Mouse (Mus musculus): Measurements from ENCODE around the gene Cyp4f14. TPM values are rescaled to one million over a fixed set of nuclear protein-coding genes. Genes with fewer than 3 reads are reported as not detected.

Gene Cyp4f14
- total RNA-seq (2017): not detected in 2 replicates

DNA sequence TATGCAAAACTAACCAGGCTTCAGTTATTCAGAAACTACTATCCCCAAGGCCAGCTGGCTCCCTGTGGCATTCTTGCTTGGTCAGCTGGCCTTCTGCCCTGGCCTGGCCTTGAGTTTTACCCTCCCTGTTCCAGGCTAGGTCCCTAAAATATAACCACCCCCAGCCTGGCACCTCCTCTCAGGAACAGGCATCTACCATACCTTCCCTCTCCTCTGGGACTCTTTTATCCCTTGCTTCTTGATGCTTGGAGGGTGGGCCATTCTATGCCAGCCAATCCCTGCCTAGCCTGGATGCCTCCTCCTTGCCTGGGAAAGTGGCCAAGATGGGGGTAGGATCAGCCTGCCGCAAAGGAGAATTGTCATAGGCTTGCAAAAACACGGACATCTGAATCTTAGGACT, at the start of gene Cyp4f14:
Gene Cyp4f14 (minus strand): TSS at position 212 of the 400 bp plus-strand sequence.
- no peak for ATAC-seq (replicated peaks in 1 of 2; ENCODE audit: insufficient read depth in 1 of 2, low FRiP score in 2 of 2, low TSS enrichment in 1 of 2, low read depth in 1 of 2, poor library complexity in 2 of 2, severe bottlenecking in 2 of 2)

DNA sequence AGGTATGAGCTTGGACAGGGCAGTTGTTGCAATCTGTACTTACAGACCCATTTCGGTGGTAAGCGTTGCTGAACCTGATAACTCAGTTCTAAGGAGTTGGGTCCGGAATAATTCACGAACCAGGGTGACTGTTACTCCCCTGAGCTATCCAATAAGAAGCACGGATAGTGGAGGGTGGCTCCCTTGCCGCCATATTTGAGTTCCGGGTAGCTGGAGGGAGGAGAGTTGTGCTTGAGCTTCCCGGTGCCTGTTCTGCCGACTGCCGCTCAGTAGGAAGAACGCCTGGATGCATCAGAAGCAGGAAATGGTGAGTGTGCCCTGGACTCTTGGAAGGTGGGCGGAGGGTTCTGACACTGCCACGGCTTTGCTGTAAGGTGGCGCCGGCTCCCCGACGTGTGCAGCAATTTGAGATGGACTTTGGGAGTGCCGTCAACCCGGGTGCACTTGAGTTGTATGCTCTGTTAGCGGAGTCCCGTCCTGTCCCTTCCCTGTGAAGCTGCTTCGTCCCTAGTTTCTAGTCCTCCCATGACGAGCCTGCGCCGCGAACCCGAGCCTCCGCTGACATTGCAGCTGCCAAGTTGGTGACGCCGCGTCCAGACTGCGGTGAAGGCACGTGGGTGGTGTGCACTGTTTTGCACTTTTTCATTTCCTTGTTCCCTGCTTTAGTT, 48.6 kb upstream of the Cyp4f14 start, which contains the start of gene Zfp472:
Gene Zfp472 (plus strand): TSS at position 192 of the 668 bp plus-strand sequence.
- peak; percentile 98 to 100 for ATAC-seq (replicated peaks in 1 of 2; ENCODE audit: insufficient read depth in 1 of 2, low FRiP score in 2 of 2, low TSS enrichment in 1 of 2, low read depth in 1 of 2, poor library complexity in 2 of 2, severe bottlenecking in 2 of 2)

DNA sequence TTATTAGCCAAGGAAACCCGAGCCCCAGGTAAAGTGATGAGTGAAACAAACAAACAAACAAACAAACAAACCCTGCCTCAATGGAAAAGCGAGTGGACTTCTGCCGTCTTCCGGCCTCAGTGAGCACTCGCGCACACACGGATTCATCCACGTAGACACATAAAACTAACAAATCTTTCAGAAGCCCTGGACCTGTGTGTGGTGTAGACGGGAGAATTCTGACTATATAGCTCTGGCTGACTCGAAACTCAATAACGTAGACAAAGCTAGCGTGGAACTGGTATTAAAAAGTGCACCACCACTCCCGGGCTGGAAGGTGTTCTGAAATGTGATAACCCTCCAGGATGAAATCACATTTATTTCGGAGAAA, 48.1 kb upstream of the Cyp4f14 start:
- ATAC-seq (replicated peaks in 1 of 2; ENCODE audit: insufficient read depth in 1 of 2, low FRiP score in 2 of 2, low TSS enrichment in 1 of 2, low read depth in 1 of 2, poor library complexity in 2 of 2, severe bottlenecking in 2 of 2): peak; percentile 20 to 28; a peak in 3 of 4 replicates

DNA sequence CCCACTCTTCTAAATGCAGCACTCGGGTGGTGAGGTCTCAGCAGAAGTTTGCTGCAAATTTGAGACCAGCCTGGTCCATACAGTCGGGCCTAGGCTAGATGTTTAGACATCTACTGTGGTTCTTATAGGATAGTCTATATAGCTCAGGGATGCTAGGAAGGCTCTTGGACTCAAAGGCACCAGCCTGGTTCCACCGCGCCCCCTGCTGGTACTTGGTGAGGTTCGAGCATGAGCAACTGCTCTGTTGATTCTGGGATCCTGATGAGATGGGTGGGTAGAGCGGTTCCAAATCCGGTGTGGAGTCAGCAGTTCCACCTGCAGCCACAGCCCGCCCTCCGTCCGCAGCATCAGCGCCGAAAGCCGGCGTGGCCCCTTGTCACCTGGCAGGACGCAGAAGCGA, 34.3 kb upstream of the Cyp4f14 start:
- peak; percentile 57 to 65 for ATAC-seq (replicated peaks in 1 of 2; ENCODE audit: insufficient read depth in 1 of 2, low FRiP score in 2 of 2, low TSS enrichment in 1 of 2, low read depth in 1 of 2, poor library complexity in 2 of 2, severe bottlenecking in 2 of 2)

DNA sequence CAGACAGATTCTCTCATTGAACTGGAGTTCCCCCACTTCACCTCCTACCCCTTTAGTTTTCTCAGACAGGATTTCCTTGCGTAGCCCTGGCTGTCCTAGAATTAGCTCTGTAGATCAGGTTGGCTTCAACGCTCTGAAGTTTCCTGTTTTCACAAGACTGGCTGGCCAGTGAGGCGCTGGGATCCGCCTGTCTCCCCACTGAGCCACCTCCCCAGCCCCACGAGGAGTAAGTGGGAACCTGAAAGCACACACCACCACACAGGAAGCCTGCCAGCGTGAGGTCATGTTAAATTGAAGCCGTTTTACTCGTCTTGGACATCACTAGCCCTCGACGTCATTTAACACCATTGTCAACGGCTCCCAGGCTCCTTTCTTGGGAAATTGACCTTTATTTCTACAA, 33.9 kb upstream of the Cyp4f14 start:
- no peak for ATAC-seq (replicated peaks in 1 of 2; ENCODE audit: insufficient read depth in 1 of 2, low FRiP score in 2 of 2, low TSS enrichment in 1 of 2, low read depth in 1 of 2, poor library complexity in 2 of 2, severe bottlenecking in 2 of 2)

DNA sequence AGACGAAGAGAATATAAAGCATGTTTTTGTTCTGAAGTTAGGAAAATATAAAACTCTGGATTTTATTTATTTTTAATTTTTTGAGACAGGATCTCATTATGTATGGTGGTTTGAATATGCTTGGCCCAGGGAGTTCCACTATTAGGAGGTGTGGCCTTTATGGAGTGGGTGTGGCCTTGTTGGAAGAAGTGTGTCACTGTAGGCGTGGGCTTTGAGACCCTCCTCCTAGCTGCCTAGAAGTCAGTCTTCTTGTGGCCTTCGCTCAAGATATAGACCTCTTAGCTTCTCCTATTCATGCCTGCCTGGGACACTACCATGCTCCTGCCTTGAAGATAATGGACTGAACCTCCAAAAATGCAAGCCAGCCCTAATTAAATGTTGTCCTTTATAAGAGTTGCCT, 33.0 kb upstream of the Cyp4f14 start:
- ATAC-seq (replicated peaks in 1 of 2; ENCODE audit: insufficient read depth in 1 of 2, low FRiP score in 2 of 2, low TSS enrichment in 1 of 2, low read depth in 1 of 2, poor library complexity in 2 of 2, severe bottlenecking in 2 of 2): no peak

DNA sequence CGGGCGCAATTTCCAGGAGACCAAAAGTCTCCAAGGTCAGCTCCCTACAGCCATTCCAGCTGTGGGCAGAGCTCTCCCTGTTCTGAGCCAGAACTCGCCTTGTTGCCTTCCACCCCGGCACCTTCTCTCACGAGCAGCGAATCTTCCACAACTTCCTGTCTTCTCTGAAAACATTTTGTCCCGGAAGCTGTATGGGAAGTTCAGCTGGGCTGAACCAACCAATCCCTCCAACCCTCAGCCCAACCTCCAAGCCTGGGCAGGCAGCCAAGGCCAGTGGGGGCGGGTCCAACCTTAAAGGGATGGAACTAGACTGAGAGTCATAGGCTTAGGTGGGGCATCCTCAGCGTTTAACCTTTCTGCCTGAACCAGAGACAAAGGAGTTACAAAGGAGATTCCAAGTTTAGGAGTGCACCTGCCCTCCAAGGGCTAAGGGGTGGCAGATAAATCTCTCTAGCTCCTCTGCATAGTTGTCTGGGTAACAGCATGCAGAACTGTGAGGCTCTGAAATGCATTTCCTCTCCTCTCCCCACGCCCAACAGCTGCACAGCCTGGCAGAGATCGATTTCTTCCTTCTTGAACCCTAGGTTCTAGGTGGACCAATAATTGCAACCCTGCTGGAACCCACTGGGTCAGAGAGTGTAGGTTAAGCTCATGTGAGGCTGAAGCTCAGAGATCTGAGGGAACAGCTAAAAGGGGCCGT, 30.2 kb upstream of the Cyp4f14 start, which contains the start of gene Cyp4f13:
Gene Cyp4f13 (minus strand): TSS at position 188 of the 700 bp plus-strand sequence.
- peak; percentile 87 to 93 for ATAC-seq (replicated peaks in 1 of 2; ENCODE audit: insufficient read depth in 1 of 2, low FRiP score in 2 of 2, low TSS enrichment in 1 of 2, low read depth in 1 of 2, poor library complexity in 2 of 2, severe bottlenecking in 2 of 2)

DNA sequence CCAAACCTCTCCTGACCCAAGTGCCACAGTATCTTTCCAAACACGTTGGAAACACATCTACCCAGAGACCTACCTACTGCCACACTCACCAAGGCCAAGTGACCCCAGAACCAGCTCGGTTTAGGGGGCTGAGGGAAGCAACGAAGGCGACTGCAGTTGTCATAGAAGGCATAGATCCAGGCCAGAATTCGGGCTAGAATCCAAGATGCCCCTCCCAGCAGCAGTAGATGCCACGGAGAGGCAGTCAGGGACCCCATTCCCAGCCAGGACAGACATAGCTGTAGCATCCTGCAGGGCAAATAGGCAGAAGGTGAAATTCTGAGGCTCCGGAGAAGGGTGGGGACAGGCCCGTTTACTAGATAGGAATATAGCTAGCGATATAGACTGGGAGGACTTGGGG, 29.6 kb upstream of the Cyp4f14 start:
- ATAC-seq (replicated peaks in 1 of 2; ENCODE audit: insufficient read depth in 1 of 2, low FRiP score in 2 of 2, low TSS enrichment in 1 of 2, low read depth in 1 of 2, poor library complexity in 2 of 2, severe bottlenecking in 2 of 2): peak in 1 of 2 experiments; percentile 9; a peak in 1 of 4 replicates

DNA sequence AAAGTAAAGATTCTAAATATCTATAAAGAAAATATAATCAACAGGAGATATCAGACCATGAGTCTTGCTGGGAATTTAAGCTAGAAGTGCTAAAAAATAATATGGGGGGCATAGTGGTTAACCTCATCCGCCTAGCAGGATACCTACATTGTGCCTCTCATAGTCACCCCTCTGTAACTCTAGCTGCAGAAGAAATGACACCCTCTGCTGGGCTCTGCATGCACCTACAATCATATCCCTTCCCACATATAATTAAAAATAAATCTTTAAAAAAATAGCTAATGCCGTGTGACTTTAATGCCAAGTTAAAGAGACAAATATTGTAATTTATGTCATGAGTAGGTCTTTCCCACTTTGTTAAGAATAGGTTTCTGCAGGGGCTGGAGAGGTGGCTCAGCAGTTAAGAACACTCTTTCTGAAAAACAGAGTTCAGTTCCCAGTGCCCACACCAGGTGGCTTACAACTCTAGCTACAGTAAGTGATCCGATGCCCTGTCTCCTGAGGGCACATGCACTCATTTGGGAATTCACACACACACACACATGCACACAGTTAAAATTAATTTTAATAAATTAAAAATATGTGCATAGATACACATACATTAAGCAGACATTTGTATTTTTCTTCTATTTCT, 27.4 kb upstream of the Cyp4f14 start:
- ATAC-seq (replicated peaks in 1 of 2; ENCODE audit: insufficient read depth in 1 of 2, low FRiP score in 2 of 2, low TSS enrichment in 1 of 2, low read depth in 1 of 2, poor library complexity in 2 of 2, severe bottlenecking in 2 of 2): no peak

DNA sequence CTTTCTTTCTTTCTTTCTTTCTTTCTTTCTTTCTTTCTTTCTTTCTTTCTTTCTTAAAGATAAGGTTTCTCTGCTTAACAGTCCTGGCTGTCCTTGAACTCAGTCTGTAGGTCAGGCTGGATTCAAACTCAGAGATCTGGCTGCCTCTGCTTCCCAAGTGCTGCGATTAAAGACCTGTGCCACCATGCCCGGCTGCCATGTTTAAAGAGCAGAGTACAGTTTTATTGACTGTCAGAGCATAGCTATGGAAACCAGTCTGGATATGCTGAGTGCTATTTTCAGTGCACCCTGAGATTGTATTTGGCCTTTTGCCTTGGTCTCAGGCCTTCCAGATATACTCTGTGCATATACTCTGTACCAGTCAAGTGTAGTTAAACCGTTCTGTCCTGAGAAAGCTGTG, 26.5 kb upstream of the Cyp4f14 start:
- ATAC-seq (replicated peaks in 1 of 2; ENCODE audit: insufficient read depth in 1 of 2, low FRiP score in 2 of 2, low TSS enrichment in 1 of 2, low read depth in 1 of 2, poor library complexity in 2 of 2, severe bottlenecking in 2 of 2): no peak

DNA sequence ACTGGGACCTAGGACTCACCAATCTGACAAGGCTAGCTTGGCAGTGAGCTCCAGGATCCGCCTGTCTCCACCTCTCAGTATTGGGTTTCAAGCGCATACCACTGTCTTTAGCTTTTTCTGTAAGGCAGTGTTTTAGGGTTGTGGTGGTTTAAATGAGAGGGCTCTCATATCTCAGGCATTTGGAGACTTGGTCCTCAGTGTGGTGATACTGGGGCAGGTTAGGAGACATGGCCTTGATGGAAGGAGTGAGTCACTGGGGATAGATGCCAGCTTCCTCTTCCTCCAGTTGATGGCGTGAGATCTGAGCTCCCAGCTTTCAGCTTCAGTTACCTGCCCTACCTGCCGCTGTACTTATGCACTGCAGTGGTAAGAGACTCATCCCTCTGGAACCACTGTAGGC, 22.7 kb upstream of the Cyp4f14 start:
- ATAC-seq (replicated peaks in 1 of 2; ENCODE audit: insufficient read depth in 1 of 2, low FRiP score in 2 of 2, low TSS enrichment in 1 of 2, low read depth in 1 of 2, poor library complexity in 2 of 2, severe bottlenecking in 2 of 2): no peak

DNA sequence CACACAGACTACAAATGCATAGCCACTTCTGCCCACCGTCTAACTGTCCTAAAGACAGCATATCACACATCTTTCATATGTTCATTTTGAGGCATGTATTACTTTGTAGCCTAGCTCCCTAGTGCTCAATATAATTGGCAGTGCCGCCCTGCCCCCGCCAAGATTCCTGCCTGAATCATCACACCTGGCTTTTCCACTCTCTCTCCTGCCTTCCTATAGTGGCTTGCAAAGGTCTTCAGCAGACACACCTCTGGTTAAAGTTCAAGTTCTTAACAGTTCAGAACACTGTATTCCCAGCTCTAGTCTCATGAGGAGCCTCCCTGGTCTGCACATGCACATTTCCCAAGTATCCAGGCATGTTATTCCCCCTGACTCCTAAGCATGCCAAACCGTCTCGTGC, 10.7 kb upstream of the Cyp4f14 start:
- no peak for ATAC-seq (replicated peaks in 1 of 2; ENCODE audit: insufficient read depth in 1 of 2, low FRiP score in 2 of 2, low TSS enrichment in 1 of 2, low read depth in 1 of 2, poor library complexity in 2 of 2, severe bottlenecking in 2 of 2)

DNA sequence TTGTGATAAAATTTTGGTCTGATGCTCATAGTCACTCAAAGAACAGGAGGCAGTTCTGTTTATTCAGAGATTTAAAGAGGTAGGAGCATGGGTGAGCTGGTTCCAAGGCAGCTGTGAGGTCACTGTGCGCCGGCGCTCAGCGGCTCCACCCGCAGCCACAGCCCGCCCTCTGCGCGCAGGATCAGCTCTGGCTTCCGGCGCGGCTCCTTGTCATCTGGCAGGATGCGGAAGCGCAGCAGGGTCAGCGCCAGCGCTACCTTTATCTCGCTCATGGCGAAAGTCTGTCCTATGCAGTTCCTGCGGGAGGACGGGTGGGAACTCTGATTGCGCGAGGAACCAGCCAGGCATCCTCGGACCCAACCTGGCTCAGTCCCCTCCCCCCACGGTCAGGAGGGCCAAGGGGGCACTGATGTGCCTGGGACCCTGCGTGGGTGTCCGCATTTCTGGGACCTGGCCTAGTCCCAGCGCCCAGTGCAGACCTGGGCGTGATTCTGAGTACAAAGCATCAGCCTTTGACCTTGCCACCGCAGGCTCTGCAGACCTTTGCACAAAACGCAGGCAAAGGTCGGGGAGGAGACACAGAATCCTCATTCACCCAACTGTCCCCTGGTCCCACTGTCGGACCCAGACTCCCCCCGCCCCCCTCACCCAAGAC, 7.6 kb upstream of the Cyp4f14 start:
- peak; percentile 73 to 89 for ATAC-seq (replicated peaks in 1 of 2; ENCODE audit: insufficient read depth in 1 of 2, low FRiP score in 2 of 2, low TSS enrichment in 1 of 2, low read depth in 1 of 2, poor library complexity in 2 of 2, severe bottlenecking in 2 of 2)

DNA sequence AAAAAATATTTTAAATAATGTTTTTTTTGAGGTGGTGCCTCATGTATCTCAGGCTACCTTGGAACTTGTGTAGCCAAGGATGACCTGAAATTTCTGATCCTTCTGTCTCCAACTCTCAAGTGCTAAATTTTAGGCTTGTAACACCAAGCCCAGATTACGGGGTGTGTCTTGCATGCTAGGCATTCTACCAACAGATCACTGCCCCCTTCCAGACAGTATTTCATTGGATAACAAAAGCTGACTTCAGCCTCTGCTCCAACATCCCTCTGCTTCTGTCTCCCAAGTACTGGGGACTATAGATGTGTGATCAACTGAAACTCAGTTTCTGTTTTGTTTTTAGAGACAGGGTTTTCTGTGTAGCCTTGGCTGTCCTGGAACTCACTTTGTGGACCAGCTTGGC, 6.5 kb upstream of the Cyp4f14 start:
- no peak for ATAC-seq (replicated peaks in 1 of 2; ENCODE audit: insufficient read depth in 1 of 2, low FRiP score in 2 of 2, low TSS enrichment in 1 of 2, low read depth in 1 of 2, poor library complexity in 2 of 2, severe bottlenecking in 2 of 2)

DNA sequence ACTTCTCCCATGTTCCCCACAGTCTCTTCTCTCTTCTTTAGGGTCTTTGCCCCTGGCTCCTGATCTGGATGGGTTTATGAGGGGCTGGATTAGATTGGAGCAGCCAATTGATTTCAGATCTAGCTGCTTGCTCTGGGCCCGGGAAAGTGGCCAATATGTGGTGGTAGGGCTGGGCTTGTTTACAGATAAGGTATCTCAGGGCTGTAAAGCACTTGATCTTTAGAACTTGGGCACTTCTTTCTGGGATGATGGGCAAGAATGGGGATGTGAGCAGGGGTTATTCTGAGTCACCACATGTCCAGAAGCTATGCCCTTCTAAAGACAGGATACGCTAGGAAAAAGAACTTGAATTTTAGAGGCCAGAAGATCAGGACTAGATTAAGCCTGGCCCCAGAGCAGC, 2.0 kb upstream of the Cyp4f14 start:
- no peak for ATAC-seq (replicated peaks in 1 of 2; ENCODE audit: insufficient read depth in 1 of 2, low FRiP score in 2 of 2, low TSS enrichment in 1 of 2, low read depth in 1 of 2, poor library complexity in 2 of 2, severe bottlenecking in 2 of 2)

DNA sequence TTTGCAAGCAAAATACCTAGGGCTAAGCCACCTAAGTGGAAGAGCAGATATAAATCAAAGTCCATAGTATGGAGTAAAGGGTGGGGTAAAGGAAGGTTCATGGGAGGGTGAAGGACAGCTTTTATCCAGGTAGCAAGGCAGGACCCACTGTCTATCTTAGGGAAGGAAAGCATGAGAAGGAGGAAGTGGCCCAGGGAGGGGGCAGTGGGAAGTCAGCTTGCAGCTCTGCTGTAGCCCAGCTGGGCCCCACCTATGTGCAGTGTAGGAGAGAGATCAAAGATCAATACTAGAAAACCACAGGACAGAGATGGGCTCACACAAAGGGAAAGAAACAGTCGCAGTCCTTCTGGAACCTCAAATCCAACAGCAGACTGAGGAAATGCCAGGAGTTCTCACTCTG, 1.1 kb downstream of the Cyp4f14 start:
- ATAC-seq (replicated peaks in 1 of 2; ENCODE audit: insufficient read depth in 1 of 2, low FRiP score in 2 of 2, low TSS enrichment in 1 of 2, low read depth in 1 of 2, poor library complexity in 2 of 2, severe bottlenecking in 2 of 2): no peak

DNA sequence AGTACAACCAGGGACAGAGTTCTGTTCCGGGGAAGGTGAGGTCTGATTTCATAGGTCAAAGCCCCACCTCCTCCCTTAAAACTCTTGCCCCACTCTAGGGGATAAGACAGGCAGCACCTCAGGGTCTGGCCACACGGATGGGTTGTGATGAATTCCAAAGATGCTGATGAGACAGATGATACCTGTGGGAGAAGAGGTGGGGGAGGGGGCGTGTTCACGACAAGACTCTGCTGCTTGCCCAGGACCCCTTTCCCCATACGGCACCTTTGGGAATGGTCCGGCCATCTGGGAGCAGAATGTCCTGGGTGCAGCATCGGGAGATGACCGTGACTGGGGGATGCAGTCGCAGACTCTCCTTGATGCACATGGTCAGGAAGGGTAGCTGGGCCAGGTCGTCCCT, 11.0 kb downstream of the Cyp4f14 start:
- no peak for ATAC-seq (replicated peaks in 1 of 2; ENCODE audit: insufficient read depth in 1 of 2, low FRiP score in 2 of 2, low TSS enrichment in 1 of 2, low read depth in 1 of 2, poor library complexity in 2 of 2, severe bottlenecking in 2 of 2)

DNA sequence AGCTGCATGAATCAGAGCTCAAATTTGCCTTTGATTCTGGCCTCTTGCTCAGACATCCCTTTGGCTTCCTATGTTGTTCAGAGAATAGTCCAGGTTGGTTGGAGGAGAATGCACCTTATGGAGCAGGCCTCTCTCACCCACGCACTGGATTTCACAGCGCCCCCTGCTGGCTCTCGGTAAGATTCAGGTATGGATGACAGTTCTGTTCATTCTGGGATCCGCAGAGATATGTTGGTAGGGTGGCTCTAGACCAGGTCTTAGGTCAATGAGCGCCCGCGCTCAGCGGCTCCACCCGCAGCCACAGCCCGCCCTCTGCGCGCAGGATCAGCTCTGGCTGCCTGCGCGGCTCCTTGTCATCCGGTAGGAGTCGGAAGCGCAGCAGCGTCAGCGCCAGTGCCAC, 11.9 kb downstream of the Cyp4f14 start:
- ATAC-seq (replicated peaks in 1 of 2; ENCODE audit: insufficient read depth in 1 of 2, low FRiP score in 2 of 2, low TSS enrichment in 1 of 2, low read depth in 1 of 2, poor library complexity in 2 of 2, severe bottlenecking in 2 of 2): 0 out of 4 replicates have a peak, but pooled peaks of 1 of the 2 experiments have one; percentile 51

All from hematopoietic stem cell, adult 5-6 weeks (primary cell).